Mouse (Mus musculus): ENCODE measurements around the gene 2310034G01Rik.

Gene 2310034G01Rik

DNA sequence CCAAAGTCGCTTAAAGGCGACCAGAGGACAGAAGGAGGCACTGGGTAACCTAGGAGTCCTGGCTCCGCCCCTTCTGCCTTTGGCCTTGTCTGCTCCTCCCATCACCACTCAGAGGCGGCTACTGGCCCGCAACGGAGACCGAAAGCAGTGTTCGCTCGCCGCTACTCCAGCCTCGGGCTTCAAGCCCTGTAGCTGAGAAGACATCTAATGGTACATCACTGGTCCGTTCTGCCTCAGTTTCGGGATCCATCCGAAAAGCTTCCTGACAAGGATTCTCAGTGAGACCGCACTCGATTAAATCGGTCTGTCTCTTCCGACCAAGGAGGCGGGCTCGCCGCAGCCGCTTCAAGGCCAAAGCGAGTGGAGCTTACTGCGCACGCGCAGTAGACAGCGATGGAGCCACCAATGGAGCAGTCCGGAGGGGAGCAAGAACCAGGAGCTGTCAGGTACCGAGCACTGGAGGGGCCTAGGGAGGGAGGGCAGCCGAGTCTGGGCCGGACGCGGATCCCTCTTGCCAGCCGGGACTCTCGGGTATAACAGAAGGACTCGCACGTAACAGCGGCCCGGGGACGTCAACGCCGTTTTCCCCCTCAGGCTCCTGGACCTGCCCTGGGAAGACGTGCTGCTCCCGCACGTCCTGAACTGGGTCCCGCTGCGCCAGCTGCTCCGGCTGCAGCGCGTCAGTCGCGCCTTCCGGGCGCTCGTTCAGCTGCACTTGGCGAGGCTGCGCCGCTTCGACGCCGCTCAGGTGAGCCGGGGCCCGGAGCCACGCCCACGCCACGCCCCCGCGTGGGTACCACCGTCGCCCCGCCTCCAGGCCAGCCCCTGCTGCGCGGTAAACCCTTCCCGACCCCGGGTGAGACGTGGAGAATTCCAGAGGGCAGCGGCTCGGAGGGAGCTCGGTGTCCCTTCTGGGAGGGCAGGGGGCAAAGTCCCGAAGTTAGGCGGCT, 21.7 kb downstream of the 2310034G01Rik start, which contains the start of gene Fbxl15:
TSS of gene Fbxl15 (plus strand) at position 104 of the 950 bp plus-strand sequence.
- DNase-seq = peak; percentile 95

DNA sequence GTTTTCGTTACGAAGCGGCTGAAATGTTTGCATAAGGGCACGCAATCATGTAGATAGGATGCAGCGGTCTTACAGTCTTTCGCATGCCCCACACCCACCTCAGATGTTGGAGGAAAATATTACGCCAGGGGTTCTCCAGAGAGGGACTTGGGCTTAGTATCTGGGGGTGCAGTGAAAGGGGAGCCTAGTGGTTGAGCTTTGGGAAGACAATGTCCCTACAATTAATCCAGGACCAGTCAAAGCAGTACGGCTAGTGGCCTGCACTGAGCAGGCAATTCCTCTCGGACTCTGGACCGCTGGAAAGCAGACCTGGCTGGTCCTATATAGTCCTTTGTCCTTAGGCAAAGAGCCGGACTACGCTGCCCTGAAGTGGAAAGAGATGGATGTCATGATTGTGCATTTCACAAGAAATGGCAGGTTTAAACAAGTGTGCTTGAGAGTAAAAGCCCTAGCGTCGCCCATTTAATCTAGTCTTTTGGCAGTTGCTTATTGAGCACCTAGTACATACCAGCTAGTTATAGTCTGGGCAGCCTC, 22.5 kb downstream of the 2310034G01Rik start:
- DNase-seq = no peak

DNA sequence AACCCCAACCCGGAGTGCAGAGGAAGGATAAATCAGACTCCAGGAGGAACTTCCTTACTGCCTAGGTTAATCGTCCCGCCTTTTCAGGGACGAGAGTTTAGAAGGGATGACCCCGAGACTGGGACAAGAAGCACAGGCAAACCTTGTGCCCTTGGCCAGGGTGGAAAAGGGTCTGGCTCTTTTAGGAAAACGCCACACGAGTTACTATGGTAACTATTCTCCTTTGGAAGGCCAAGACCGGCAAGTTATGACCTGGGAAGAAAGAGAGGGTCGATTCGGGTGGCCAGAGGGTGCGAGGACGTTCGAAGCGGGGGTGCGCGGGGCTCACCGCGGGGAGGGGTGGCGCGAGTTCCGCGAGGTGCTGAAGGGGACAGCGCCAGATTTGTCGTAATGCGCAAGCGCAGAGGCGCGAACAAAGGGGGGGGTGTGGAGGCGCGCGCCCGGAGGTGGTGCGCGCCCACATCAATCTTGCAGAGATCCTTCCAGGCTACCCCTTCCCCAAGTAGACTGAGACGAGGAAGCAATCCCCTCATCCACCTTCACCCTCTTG, 23.3 kb downstream of the 2310034G01Rik start, which contains the start of gene Psd:
TSS of gene Psd (minus strand) at position 401 of the 550 bp plus-strand sequence.
- DNase-seq = peak; percentile 19

GRCm38 (mm10) chr19:46326019-46326755, 23.9 kb downstream of the 2310034G01Rik start:
- DNase-seq = no peak

DNA sequence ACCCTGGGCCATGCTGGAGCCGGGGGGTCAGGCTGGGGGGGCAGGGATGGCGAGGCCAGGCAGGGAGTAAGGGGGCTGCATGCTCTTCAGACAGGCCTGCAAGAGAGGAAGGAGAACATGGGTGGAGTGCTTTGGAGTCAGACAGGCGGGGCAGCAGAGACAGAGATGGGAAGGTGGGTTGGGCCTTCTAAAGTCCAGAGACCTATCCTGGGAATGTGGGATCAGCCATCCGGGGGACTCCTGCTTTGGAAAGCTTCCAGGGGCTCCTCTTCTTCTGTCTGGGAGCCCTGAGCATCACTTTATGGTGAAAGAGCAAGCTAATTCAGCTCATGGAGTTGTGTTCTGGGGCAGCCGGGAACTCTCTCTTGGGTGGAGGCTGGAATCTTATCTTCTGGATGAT, 25.2 kb downstream of the 2310034G01Rik start:
- DNase-seq = no peak

DNA sequence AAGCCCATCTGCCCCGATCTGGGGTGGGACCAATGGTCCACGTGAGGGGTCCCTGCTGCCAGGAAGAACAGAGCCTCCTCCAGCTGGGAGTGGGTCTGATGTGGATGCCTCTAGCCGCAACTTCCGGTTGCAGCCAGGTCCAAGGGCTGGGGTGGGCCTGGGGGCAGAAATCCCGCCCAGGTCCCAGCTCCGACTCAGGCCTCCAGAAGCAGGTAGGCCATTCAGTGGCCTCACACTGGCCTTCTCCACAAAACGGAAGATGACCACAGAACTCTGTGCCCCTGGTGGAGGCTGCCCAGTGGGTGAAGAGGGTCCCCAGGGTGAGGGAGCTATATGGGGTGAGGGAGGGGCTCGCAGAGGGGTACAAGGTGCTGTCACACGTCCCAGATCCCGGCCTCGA, 25.7 kb downstream of the 2310034G01Rik start:
- DNase-seq = no peak

- DNase-seq = no peak
These were observed 26.4 kb downstream of the 2310034G01Rik start for GRCm38 (mm10) chr19:46323716-46324115.

DNA sequence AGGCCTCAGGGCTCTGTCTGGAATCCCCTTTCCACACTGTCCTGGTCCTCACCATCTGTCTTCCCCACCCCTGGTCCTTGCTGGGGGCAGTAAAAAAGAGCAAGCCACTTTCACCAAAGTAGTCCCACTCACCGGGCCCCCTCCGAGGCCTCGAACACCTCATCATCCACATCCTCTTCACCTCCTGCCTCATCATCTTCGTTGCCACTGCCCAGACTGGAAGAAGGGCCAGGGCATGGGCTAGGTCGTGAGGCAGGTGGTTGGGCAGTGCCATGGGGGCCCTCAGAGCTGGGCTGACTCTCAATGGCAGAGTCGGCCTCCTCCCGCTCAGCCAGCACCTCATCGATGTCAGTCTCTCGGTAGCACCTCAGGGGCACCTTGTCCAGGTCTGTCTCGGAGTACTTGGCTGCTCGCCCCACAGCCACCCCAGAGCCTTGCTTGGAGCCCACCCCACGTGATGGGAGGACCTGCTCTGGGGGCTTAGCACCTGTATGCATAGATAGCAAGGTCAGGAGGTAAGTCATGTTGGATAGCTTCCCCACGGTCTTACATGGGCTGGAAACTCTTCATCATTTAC, 27.0 kb downstream of the 2310034G01Rik start:
- no peak for DNase-seq

- DNase-seq = no peak
These were observed 27.7 kb downstream of the 2310034G01Rik start for GRCm38 (mm10) chr19:46322144-46322995.

GRCm38 (mm10) chr19:46321101-46321943, 28.8 kb downstream of the 2310034G01Rik start:
- no peak for DNase-seq

DNA sequence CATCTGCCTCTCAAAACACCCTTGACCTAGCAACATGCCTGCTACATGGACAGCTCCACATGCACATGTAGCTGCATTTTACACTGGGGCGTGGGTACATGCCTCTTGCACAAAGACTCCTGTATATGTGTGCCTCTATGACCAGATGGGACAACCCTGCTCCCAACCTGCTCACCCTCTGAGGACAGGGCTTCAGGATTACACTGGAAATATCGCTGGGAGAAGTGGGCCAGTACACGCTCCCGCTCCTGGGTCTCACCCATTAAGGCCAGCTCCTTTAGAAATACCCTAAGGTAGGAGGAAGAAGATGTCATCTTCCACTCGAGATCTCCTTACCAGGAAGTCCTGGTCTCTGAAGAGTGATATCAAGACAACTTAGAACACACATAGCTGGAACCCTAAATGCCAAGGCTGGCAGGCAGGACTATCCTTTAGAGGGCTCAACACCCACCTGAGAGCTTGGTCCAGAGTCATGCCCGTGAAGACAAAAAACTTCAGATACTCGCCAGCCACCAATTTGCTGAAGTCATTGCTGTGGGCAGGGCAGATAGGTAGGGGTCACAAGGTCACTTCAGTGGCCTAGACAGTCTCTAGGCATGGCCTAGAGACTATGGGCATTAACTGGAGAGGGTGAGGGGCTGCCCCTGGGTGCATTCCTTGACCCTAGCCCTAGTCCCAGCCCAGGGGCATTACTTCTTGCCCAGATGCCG, 29.9 kb downstream of the 2310034G01Rik start:
- no peak for DNase-seq

DNA sequence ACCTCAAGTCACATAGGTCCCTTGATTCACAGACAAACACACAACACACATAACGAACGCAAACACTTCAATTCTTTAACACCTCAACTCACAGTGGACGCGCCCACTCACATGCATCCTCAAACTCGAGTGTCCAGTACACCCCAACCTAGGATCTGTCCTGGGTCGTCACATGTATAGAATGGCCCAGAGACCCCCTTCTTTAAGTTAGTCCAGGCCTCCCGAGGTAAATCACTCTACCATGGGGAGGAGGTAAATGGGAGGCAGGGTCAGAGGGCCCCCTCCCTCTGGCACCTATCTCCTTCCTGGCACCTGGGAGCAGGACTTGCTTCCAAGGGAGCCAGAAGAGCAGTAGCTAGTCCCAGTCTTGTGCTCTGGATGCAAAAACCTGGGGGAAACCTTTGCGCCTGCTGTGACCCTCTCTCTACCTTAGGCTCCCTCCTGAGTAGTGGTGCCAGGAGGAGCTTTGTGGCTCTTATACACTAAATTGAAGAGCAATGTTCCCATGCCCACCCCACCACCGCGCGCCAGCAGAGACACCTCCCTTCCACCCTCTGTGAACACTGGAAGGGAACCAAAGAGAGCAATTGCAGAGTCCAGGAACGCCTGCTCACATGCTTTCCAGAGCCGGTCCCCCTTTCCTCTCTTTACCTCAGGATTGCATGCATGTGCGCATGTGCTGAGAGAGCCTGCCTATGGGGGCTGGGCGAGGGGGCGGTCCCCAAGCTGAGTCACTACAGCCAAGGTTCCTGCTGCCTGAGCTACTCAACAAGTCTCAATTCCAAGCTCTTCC, 31.3 kb downstream of the 2310034G01Rik start:
- peak; percentile 68 for DNase-seq

GRCm38 (mm10) chr19:46318031-46318471, 32.1 kb downstream of the 2310034G01Rik start:
- DNase-seq = no peak

DNA sequence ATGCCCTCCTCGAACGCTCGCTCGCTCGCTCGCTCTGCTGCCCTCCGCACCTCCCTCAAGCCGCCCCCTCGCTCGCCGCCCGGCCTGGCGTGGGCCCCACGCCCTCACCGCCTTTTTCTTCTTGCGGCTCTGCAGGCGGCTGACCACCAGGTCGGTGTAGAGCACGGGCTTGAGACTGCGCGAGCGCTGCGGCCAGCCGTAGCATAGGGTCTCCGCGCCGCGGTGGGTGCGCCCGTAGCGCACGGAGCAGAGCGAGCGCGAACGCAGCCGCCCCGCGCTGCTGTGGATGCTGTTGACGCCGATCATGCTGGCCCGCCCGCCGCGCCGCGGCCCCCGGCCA, 32.6 kb downstream of the 2310034G01Rik start:
- DNase-seq = no peak

DNA sequence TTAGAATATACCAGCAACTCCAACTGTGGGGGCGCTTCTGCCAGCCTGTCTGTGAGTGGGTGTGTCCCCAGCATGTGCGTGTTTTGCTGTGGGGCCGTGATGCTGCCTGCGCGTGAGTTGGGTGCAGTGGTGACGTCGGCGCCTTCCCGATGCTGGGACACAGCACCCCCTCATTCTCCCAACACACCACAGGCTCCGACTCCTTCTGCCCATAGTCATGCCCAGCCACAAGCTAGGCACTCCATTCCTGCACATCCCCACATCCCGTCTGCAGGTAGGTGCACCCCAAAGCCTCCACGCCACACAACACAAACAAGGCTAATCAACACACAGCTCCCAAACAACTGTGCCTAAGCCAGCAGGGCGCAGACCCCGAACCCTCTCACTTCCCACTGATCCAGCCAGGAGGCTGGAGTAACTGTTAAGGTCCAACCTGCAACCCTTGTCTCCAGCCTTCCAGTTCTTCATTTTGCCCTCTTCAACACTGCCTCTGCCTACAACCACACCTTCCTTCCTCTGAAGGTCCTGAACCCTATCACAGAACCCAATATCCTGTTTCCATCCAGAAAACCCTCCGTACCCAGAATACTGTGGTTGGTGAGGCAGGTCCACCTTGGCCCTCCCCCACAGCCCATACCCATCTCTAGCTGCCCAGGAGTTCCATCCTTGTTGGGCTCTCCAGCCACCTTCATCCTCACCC, 33.1 kb downstream of the 2310034G01Rik start:
- no peak for DNase-seq

GRCm38 (mm10) chr19:46315752-46316610, 34.1 kb downstream of the 2310034G01Rik start:
- DNase-seq = no peak

All from lung, postnatal 36 days (tissue).